Mouse (Mus musculus) testis, adult 2 months (tissue): ENCODE measurements around the gene Mfap1a. TPM values are rescaled to one million over a fixed set of nuclear protein-coding genes. Genes with fewer than 3 reads are reported as not detected.
"Not testable (repeated sequence)": the region's sequence is repeated elsewhere in the genome, so short reads cannot be mapped to it uniquely, and the experiment has no call there.

Source experiments
- H3K27ac ChIP-seq: fragments of 200-500 bp; 2 replicates; pipeline ENCODE4 v1.5.1; 2012; ENCODE audit warnings: low read depth, low read length; ENCODE audit not compliant: control insufficient read depth, insufficient read depth
- H3K27me3 ChIP-seq: fragments of 200-500 bp; 2 replicates; pipeline ENCODE4 v1.6.1; 2012; ENCODE audit warnings: mild to moderate bottlenecking, low read length, moderate library complexity; ENCODE audit not compliant: control insufficient read depth, insufficient read depth
- H3K36me3 ChIP-seq: fragments of 200-500 bp; 2 replicates; pipeline ENCODE4 v1.6.1; 2012; ENCODE audit warnings: mild to moderate bottlenecking, low read length; ENCODE audit not compliant: control insufficient read depth, insufficient read depth
- H3K4me1 ChIP-seq: fragments of 200-500 bp; 2 replicates; pipeline ENCODE4 v1.6.1; 2012; ENCODE audit warnings: low read length; ENCODE audit not compliant: control insufficient read depth, insufficient read depth
- H3K4me3 ChIP-seq: fragments of 200-500 bp; 2 replicates; pipeline ENCODE4 v1.5.1; 2012; ENCODE audit warnings: low read depth, mild to moderate bottlenecking, low read length, moderate library complexity, mixed read lengths; ENCODE audit not compliant: control insufficient read depth
- CTCF ChIP-seq: fragments of 200-500 bp; IDR thresholded peaks from 2 replicates; pipeline ENCODE4 v1.5.1; 2012; ENCODE audit warnings: low read depth, mild to moderate bottlenecking, inconsistent platforms, low read length, moderate library complexity; ENCODE audit not compliant: control insufficient read depth, insufficient read depth, insufficient replicate concordance
- POLR2A ChIP-seq: fragments of 200-500 bp; IDR thresholded peaks from 2 replicates; pipeline ENCODE4 v1.6.1; 2012; ENCODE audit warnings: low read depth, mild to moderate bottlenecking, inconsistent platforms, low read length, moderate library complexity; ENCODE audit not compliant: control insufficient read depth
- polyA plus RNA-seq: library from polyadenylated mRNA; depleted of rRNA; stranded (reverse); fragments of >200 nt; gene quantifications from 2 replicates; pipeline ENCODE4 v1.2.3, GENCODE M21; 2012

The Mfap1a gene
- polyA plus RNA-seq, 1 experiment, result 4.1 TPM

DNA sequence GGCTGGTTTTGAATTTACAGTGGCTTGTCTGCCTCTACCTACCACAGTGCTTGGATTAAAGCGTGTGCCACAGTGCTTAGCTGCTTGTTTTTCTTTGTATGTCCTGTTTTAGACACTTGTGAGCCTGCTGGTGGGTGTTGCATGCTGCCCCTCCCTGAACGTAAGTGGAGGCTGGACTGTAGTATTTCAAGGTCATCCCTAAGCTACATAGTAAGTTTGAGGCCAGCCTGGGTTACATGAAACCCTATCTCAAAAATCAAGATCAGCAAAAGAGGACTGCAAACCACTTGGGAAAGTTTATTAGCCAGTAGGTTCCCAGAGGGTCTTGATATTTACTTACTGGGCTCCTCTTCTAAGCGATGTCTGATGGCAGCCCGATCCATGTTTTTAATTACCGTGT lies 11.6 kb upstream of the Mfap1a start:
- Histone ChIP-seq H3K36me3 (no peaks in the 10 kb centered on the region), H3K4me3 (no peak overlapping the region), H3K27me3 (no peaks in the 10 kb centered on the region), H3K4me1 (no peaks in the 10 kb centered on the region), H3K27ac (no peak overlapping the region)
- TF ChIP-seq POLR2A (no peak), CTCF (no peak)

DNA sequence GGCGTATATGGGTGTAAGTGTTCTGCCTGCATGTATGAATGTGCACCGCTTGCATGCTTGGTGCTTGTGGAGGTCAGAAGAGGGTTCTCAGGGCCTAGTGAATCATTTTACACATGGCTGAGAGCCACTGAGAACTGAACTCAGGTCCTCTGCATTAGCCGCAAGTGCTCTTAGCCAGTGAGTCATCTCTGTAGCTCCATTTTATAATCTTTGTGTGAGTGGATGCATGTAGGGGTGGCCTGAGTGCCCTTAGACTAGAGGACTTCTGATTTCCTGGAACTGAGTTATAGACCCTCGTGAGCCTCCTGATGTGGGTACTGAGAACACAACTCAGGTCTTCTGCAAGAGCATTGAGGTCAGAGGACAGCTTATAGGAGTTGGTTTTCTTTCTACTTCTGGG lies 7.7 kb upstream of the Mfap1a start:
- TF ChIP-seq POLR2A, result no peak
- TF ChIP-seq CTCF, result no peak
- no peaks in the 10 kb centered on the region for H3K27me3 ChIP-seq
- peaks cover 5% of the 10 kb centered on the region for H3K4me1 ChIP-seq
- no peaks in the 10 kb centered on the region for H3K36me3 ChIP-seq
- H3K27ac ChIP-seq, result no peak overlapping the region
- no peak overlapping the region for H3K4me3 ChIP-seq

DNA sequence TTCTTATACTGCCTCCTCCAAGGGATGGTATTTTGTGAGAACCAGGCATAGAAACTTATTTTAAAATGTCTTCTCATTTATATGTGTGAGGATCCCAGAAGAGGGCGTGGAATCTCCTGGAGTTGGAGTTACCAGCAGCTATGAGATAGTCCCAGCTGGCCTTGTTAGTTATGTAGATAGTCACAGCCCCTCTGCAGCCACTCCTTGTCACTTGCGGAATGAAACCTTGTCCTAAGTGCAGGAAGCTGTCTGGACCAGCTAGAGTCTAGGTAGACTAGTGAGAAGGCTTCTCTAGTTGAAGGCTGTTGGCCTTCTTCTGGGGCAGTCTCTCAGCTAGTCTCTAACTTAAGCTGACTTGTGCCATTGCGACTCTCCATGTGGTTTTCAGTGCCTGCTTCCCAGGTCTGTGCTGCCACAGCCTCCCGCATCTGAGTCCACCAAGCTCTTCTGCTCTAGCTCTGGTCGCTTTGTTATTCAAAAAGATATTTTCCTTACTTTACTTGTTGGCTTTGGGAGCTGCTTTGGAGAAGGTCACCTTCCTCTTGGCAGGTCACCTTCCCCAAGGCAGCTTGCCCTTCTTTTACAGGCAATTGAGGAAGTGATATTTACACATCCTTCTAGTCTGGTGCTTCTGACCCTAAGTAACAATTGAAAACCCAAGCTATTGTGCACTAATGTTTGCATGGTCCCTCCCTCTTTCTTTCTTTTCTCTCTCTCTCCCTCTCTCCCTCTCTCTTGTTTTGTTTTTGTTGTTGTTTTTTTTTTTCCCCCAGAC lies 6.7 kb upstream of the Mfap1a start:
- not testable (repeated sequence) for H3K4me3 ChIP-seq, H3K27me3 ChIP-seq, H3K27ac ChIP-seq, H3K36me3 ChIP-seq, H3K4me1 ChIP-seq

DNA sequence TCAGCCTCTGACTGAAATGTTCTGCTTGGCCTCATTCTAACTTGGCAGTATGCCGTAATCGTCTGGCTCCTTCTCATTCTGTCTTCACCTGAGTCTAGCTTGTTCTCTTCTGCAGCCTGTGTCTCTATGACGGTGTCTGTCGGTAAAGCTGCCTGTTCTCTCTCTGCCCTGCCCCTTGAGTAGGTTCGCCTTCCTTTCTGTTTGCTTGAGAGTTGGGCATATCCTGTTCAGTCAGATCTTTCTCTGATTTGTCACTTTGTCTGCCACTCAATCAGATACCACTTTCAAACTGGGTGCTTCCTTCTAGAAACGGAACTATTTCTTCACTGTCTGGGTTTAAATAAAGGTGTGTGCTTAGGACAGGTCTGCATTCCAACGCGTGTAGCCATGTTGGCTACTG lies 4.9 kb upstream of the Mfap1a start:
- no peaks in the 10 kb centered on the region for H3K36me3 ChIP-seq

DNA sequence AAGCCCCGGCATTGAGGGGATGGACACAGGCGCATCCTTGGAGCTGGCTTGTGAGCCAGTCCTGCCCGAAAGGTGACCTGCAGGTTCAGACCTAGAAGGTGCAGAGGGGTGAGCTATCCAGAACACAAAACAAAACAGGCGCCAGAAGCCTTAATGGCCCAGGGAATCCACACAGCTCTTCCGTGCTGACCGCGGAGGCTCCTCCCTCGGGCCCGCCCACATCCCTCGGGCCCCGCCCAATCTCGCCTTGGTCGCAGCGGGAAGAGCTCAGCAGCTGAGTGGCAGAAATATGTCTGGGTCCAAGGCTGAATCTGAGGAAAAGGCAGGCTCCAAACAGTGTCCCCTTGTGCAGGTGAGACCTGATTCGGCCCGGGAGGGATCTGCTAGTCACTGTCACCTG lies 3.1 kb upstream of the Mfap1a start:
- H3K4me1 ChIP-seq, result peaks cover 5% of the 10 kb centered on the region
- H3K36me3 ChIP-seq, result no peaks in the 10 kb centered on the region
- 0 out of 2 replicates have a peak overlapping the region, but pooled peaks have one; percentile 13 for H3K27ac ChIP-seq

More for the DNA sequence above, 4.9 kb upstream of the Mfap1a start:
- H3K4me1 ChIP-seq, result peaks cover 5% of the 10 kb centered on the region
- H3K4me3 ChIP-seq, result no peak overlapping the region
- H3K27ac ChIP-seq, result no peak overlapping the region
- TF ChIP-seq POLR2A, result no peak
- no peak for TF ChIP-seq CTCF
- H3K27me3 ChIP-seq, result no peaks in the 10 kb centered on the region

DNA sequence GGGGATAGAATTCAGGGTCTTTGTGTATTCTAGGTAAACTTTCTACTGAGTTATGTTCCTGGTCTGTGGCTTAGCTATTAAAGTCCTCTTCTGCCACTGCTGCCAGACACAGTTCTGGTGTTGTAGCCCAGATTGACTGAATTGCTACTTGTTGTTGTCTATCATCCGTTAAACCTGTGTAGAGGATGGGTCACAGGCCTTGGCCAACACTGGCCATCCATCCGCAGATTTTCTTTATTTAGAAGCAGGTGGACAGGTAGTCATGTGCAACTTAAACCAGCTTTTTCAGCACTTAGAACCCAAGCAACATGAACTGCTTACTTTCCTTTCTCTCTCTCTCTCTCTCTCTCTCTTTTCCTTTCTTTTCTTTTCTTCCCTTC lies 1.5 kb upstream of the Mfap1a start:
- Histone ChIP-seq H3K4me3 (no peak overlapping the region), H3K27ac (no peak overlapping the region)

More for the DNA sequence above, 3.1 kb upstream of the Mfap1a start:
- peak overlapping the region; percentile 87 for H3K4me3 ChIP-seq
- no peaks in the 10 kb centered on the region for H3K27me3 ChIP-seq
- TF ChIP-seq POLR2A, result no peak
- TF ChIP-seq CTCF, result no peak

DNA sequence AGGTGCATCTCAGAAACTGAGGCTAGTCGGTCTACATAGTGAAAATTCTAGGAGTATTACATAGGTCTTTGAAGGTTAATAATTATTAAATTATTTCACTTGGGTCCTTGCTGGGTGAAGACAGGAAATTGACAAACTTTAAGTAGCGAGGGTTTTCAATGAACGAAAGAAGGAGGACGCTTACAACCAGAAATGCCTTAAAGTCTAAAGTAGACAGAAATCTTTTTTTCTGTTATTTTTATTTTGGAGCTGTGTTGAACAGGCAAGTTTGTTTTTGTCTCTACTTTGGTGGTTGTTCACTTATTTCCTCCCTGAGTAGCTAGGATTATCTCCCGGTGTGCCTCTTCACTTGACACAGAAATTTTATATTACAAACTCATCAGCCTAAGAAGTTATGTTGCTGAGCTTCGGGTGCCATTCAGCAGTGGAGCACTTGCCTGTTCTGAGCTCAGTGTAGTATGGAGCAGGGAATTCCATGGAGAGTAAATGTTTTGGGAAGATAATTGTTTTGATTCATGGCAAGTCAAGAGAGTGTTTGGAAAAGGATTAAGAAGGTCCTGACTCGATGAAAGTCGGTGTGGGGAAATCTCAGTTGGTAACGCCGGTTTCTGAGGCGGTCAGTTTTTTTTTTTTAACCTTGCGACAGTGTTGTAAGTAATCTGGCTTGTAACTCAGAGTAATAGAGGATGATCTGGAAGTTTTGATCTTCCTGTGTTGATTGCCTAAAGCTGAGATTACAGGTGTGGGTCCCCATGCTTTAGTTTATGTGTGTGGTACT lies 897 bp upstream of the Mfap1a start:
- Histone ChIP-seq H3K36me3 (no peaks in the 10 kb centered on the region), H3K27ac (no peak overlapping the region), H3K27me3 (no peaks in the 10 kb centered on the region), H3K4me3 (no peak overlapping the region), H3K4me1 (peaks cover 5% of the 10 kb centered on the region)
- TF ChIP-seq CTCF, result no peak
- TF ChIP-seq POLR2A, result no peak

More for the DNA sequence above, 1.5 kb upstream of the Mfap1a start:
- H3K36me3 ChIP-seq, result no peaks in the 10 kb centered on the region
- TF ChIP-seq POLR2A, result no peak
- peaks cover 5% of the 10 kb centered on the region for H3K4me1 ChIP-seq
- no peaks in the 10 kb centered on the region for H3K27me3 ChIP-seq

DNA sequence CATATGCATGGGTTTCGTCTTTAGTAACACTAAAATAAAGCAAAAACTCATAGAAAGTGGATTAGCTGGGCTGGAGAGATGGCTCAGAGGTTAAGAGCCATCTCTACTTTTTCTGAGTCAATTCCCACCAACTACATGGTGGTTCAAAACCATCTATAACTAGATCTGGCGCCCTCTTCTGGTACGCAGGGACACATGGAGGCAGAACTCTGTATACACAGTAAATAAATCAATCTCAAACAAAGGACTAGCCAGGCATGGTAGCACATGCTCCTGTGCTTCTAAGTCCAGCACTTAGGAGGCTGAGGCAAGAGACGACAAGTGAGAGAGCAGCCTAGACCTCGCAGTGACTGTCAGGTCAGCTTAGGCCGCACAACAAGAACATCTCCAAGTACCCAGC lies 4.9 kb downstream of the Mfap1a start:
- H3K36me3 ChIP-seq, H3K27me3 ChIP-seq, H3K4me1 ChIP-seq, H3K4me3 ChIP-seq, H3K27ac ChIP-seq: not testable (repeated sequence)

DNA sequence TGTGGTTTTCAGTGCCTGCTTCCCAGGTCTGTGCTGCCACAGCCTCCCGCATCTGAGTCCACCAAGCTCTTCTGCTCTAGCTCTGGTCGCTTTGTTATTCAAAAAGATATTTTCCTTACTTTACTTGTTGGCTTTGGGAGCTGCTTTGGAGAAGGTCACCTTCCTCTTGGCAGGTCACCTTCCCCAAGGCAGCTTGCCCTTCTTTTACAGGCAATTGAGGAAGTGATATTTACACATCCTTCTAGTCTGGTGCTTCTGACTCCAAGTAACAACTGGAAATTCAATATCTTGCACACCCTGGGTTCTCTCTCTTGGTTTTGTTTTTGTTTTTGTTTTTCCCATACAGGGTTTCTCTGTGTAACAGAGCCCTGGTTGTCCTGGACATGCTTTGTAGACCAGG lies 22.1 kb downstream of the Mfap1a start:
- H3K27ac ChIP-seq, H3K36me3 ChIP-seq, H3K27me3 ChIP-seq, H3K4me3 ChIP-seq, H3K4me1 ChIP-seq: not testable (repeated sequence)
